24 mouse cellular contexts compared by ENCODE assay signal in the genomic region with DNA sequence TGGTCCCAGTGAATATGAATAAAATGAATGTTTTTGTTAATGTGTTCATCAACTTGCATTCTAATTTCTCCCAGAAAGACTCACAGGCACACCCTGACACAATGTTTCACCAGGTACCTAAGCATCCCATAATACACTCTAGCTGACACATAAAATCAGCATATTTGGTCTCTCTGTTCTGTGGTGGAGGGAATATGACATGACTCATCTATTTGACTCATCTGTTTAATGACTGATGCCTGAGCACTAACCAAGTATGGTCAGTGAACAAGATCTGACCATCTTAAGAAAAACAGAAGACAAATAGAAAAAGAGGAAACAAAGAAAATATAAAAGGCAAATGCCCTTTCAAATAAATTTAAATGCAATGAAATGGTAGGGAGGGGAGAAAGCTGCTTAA.
DNase-seq lines count a peak whose midpoint lies in the region; ATAC-seq and TF ChIP-seq lines count a peak whose summit lies in the region.
"Had no signal": no experiment of that assay in that cellular context is flagged by ENCODE, and none has a peak within 500 bp of the region (broad histone marks: within the 10 kb centered on the region; RNA-seq: fewer than 3 reads in every experiment).

No protein-coding gene starts in this region.

- no peak for ATAC-seq in frontal cortex, adult (ENCODE audit: low TSS enrichment)
- no peak for ATAC-seq in heart, embryonic 12.5 days (ENCODE audit: insufficient number of reproducible peaks, low FRiP score)
- ATAC-seq: activated CD4-positive, CD25-positive, alpha-beta regulatory T cell, adult 4 months; CD4-positive, CD25-positive, alpha-beta regulatory T cell, adult 4 months; forebrain, embryonic 13.5 days; forebrain, embryonic 15.5 days; forebrain, postnatal 0 days; Patski had no signal

- no peak overlapping the region for H3K4me3 ChIP-seq in embryonic fibroblast, embryonic 13.5 days (ENCODE audit: insufficient read depth, low read length)
- no peak overlapping the region for H3K4me3 ChIP-seq in left cerebral cortex, adult 2 months
- no peak overlapping the region for H3K4me3 ChIP-seq in heart, embryonic 12.5 days
- H3K4me3 ChIP-seq: embryonic facial prominence, embryonic 13.5 days; embryonic facial prominence, embryonic 15.5 days; forebrain, embryonic 13.5 days; forebrain, embryonic 15.5 days had no signal

- DNase-seq in 3T3-L1 (ENCODE audit: low read depth, low spot score) = peak; percentile 35
- peak; percentile 39 for DNase-seq in Muller cell, postnatal 12 days (ENCODE audit: inconsistent ontology term)
- no peak for DNase-seq in left cerebral cortex, adult 2 months (ENCODE audit: extremely low spot score in 1 of 2, low spot score in 2 of 2)
- DNase-seq in left cerebral cortex, adult 18-20 months (ENCODE audit: low spot score in 2 of 2) = no peak
- DNase-seq: adrenal gland, adult 8-10 months; adrenal gland, postnatal 25 days; cerebellum, adult 11 months; cerebellum, adult 18-20 months; cerebellum, adult 8-10 months; cerebellum, adult 9-11 months; cerebellum, postnatal 36 days; embryo, embryonic 11 days; forebrain, postnatal 0 days had no signal

- H3K36me3 ChIP-seq in heart, embryonic 12.5 days = no peaks in the 10 kb centered on the region
- H3K36me3 ChIP-seq: embryonic facial prominence, embryonic 13.5 days; embryonic facial prominence, embryonic 15.5 days; forebrain, embryonic 15.5 days; G1E had no signal

- TF ChIP-seq CTCF in embryonic fibroblast, embryonic 13.5 days (IDR thresholded peaks at IDR 0.05; ENCODE audit: borderline replicate concordance, insufficient read depth, low read length) = no peak
- TF ChIP-seq CTCF in left cerebral cortex, adult 2 months (IDR thresholded peaks at IDR 0.05) = no peak

- H3K9ac ChIP-seq in heart, embryonic 12.5 days = no peak overlapping the region
- H3K9ac ChIP-seq: embryonic facial prominence, embryonic 13.5 days; embryonic facial prominence, embryonic 15.5 days; forebrain, embryonic 13.5 days; forebrain, embryonic 15.5 days; forebrain, postnatal 0 days had no signal

- no peaks in the 10 kb centered on the region; the same call in 1 of the 2 replicates for H3K9me3 ChIP-seq in heart, embryonic 12.5 days (replicated peaks)
- H3K9me3 ChIP-seq: embryonic facial prominence, embryonic 13.5 days; embryonic facial prominence, embryonic 15.5 days; forebrain, embryonic 13.5 days; forebrain, embryonic 15.5 days; G1E had no signal

- H3K4me2 ChIP-seq in heart, embryonic 12.5 days = no peak overlapping the region
- H3K4me2 ChIP-seq: embryonic facial prominence, embryonic 13.5 days; embryonic facial prominence, embryonic 15.5 days; forebrain, embryonic 13.5 days; forebrain, embryonic 15.5 days had no signal

- H3K27ac ChIP-seq in embryonic fibroblast, embryonic 13.5 days (ENCODE audit: insufficient read depth, low read length) = peak overlapping the region; percentile 99
- no peak overlapping the region for H3K27ac ChIP-seq in left cerebral cortex, adult 2 months
- H3K27ac ChIP-seq in heart, embryonic 12.5 days (ENCODE audit: poor library complexity, severe bottlenecking) = no peak overlapping the region
- H3K27ac ChIP-seq: embryonic facial prominence, embryonic 13.5 days; embryonic facial prominence, embryonic 15.5 days; forebrain, embryonic 13.5 days; forebrain, embryonic 15.5 days had no signal

- intact Hi-C loops in left cerebral cortex, adult 2 months (cut with DNase I) = no loop called here

- no peak for TF ChIP-seq POLR2A in embryonic fibroblast, embryonic 13.5 days (IDR thresholded peaks at IDR 0.05; ENCODE audit: low read depth, low read length)

- peaks cover 5% of the 10 kb centered on the region for H3K4me1 ChIP-seq in embryonic fibroblast, embryonic 13.5 days (ENCODE audit: control insufficient read depth, insufficient read depth, low read length)
- no peaks in the 10 kb centered on the region for H3K4me1 ChIP-seq in heart, embryonic 12.5 days (replicated peaks)
- H3K4me1 ChIP-seq: embryonic facial prominence, embryonic 13.5 days; embryonic facial prominence, embryonic 15.5 days; forebrain, embryonic 13.5 days; forebrain, embryonic 15.5 days had no signal

- no peaks in the 10 kb centered on the region for H3K27me3 ChIP-seq in heart, embryonic 12.5 days (replicated peaks)
- H3K27me3 ChIP-seq: embryonic facial prominence, embryonic 13.5 days; embryonic facial prominence, embryonic 15.5 days; forebrain, embryonic 13.5 days; forebrain, embryonic 15.5 days; Patski had no signal

Comparison
In these comparisons a context has a peak if more than half of its experiments do, and no peak if none do; other contexts are left out.
1. DNase-seq: peak in 3T3-L1 (single experiment) and Muller cell, postnatal 12 days (single experiment); none in left cerebral cortex, adult 2 months (0 of 2) and left cerebral cortex, adult 18-20 months (0 of 2).